Mouse (Mus musculus): Measurements from ENCODE around the gene Robo2. TPM values are rescaled to one million over a fixed set of nuclear protein-coding genes. Genes with fewer than 3 reads are reported as not detected.

The Robo2 gene
- polyA plus RNA-seq, 1 experiment = not detected

DNA sequence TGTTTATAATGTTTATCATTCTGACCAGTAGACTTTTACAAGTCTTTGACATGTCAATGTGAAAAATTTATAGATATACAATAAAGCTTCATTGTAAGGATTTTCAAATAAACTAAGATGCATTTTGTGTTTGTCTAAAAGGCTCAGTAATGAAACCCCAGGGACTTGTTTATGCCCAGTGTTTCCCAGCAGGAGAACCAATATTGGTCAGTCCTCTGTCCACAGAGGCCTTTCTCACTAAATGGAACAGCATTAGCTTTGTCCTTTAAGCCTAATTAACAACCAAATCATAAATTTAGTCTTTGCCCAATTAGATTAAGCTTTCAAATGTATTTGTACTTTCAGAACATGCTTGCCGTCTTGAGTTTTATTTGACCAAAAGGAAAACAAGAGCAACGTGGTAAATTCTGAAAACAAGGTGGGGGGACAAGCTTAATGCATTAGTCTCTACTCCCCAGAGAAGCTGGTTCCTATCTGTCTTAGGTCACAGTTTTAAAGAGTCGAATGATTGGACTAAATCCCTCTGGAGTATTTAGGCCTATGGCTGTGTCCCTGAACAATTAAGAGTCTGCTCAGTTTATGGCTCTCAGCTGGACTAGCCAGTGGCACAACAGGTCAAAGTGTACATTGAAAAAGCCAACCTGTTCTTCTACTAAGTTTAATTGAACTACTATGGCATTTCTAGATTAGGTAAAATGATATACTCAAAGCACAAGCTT lies 134.6 kb downstream of the Robo2 start:
- Histone ChIP-seq H3K4me3 (ENCODE audit: insufficient read depth, low read length) (no peak overlapping the region), H3K27ac (ENCODE audit: insufficient read depth, low read depth, low read length) (no peak overlapping the region), H3K4me1 (ENCODE audit: control insufficient read depth, insufficient read depth, low read length) (no peaks in the 10 kb centered on the region)
- TF ChIP-seq POLR2A (IDR thresholded peaks at IDR 0.05; ENCODE audit: borderline replicate concordance, low read depth, low read length) (no peak), CTCF (IDR thresholded peaks at IDR 0.05; ENCODE audit: low read depth, low read length) (no peak)

DNA sequence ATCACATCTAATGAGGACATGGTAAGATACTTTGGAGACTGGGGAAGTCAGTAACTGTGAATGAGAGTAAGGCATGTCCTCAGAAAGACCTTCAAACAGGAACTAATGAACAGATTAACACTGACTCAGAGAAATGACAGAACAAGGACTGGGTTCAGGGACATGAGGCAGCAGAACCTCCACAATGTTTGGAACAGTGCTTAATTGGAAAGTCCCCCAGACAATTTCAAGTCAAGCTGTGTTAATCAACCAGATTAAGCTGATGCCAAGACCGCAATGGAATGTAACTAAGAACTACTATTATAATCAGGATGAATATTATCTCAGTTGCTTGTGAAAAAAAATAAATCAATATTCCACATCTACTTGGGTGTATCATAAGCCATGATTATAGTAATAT lies 137.0 kb downstream of the Robo2 start:
- no peak for TF ChIP-seq POLR2A (IDR thresholded peaks at IDR 0.05; ENCODE audit: borderline replicate concordance, low read depth, low read length)
- no peak for TF ChIP-seq CTCF (IDR thresholded peaks at IDR 0.05; ENCODE audit: low read depth, low read length)
- H3K27ac ChIP-seq (ENCODE audit: insufficient read depth, low read depth, low read length) = no peak overlapping the region
- no peaks in the 10 kb centered on the region for H3K4me1 ChIP-seq (ENCODE audit: control insufficient read depth, insufficient read depth, low read length)
- no peak overlapping the region for H3K4me3 ChIP-seq (ENCODE audit: insufficient read depth, low read length)

DNA sequence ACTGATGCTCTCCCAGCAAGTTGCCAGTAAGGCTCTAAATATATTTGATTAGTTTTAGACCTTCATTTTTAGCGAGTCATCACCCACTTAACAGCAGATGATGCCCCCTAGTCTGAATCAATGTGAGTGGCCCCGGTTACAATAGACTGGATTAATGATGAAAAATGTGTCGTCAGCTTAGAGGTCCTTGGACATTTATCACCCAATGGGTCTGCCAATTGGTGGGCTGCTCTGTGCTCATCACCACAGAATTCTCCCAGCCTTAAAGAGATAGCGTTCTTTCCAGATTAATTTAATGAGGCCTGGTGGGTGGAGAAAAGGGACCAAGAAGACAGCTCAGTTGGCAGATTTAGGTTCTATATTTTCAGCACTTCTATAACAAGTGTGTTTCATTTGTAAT lies 138.6 kb downstream of the Robo2 start:
- no peak overlapping the region for H3K27ac ChIP-seq (ENCODE audit: insufficient read depth, low read depth, low read length)
- no peak for TF ChIP-seq CTCF (IDR thresholded peaks at IDR 0.05; ENCODE audit: low read depth, low read length)
- no peak for TF ChIP-seq POLR2A (IDR thresholded peaks at IDR 0.05; ENCODE audit: borderline replicate concordance, low read depth, low read length)
- H3K4me3 ChIP-seq (ENCODE audit: insufficient read depth, low read length) = no peak overlapping the region
- H3K4me1 ChIP-seq (ENCODE audit: control insufficient read depth, insufficient read depth, low read length) = no peaks in the 10 kb centered on the region

DNA sequence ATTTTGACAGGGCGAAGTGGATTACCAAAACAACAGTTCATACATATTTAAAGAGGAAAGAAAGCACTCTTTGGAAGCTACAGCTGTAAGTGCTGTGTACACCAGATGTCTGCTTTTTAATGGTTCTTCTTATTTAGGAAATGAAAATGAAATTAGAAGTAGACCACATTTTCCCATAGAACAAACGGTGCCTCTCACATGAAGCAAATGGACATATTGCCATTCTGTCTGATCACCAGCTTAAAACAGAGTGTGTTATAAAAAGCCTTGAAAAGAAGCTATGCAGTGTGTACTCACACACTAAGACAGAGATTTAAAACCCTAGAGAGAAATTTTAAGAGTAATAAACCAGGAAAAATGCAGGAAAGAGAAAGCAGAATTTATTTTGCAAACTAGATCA lies 153.4 kb downstream of the Robo2 start:
- H3K4me3 ChIP-seq (ENCODE audit: insufficient read depth, low read length) = no peak overlapping the region
- H3K27ac ChIP-seq (ENCODE audit: insufficient read depth, low read depth, low read length) = no peak overlapping the region
- H3K4me1 ChIP-seq (ENCODE audit: control insufficient read depth, insufficient read depth, low read length) = no peaks in the 10 kb centered on the region
- TF ChIP-seq CTCF (IDR thresholded peaks at IDR 0.05; ENCODE audit: low read depth, low read length) = no peak
- TF ChIP-seq POLR2A (IDR thresholded peaks at IDR 0.05; ENCODE audit: borderline replicate concordance, low read depth, low read length) = no peak

DNA sequence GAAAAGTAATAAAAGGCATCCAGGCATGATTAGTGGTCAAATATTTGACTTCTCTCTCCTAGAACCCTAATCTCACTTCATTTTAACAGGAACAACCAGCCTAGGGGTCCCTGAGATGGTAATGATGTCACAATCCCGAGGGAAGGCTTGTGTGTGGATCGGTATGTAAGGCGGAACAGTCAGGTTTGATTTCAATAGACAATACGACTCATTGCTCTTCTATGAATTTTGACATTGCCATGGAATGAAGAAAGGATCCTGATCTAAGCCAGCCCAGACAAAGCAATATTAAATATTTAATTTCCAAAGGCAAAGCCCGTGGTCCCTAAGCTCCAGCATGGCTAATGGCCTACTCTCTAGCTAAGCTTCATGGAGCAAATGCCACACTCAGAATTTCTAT lies 167.2 kb downstream of the Robo2 start:
- no peaks in the 10 kb centered on the region for H3K4me1 ChIP-seq (ENCODE audit: control insufficient read depth, insufficient read depth, low read length)
- TF ChIP-seq POLR2A (IDR thresholded peaks at IDR 0.05; ENCODE audit: borderline replicate concordance, low read depth, low read length) (no peak), CTCF (IDR thresholded peaks at IDR 0.05; ENCODE audit: low read depth, low read length) (no peak)
- H3K4me3 ChIP-seq (ENCODE audit: insufficient read depth, low read length) = no peak overlapping the region
- no peak overlapping the region for H3K27ac ChIP-seq (ENCODE audit: insufficient read depth, low read depth, low read length)

DNA sequence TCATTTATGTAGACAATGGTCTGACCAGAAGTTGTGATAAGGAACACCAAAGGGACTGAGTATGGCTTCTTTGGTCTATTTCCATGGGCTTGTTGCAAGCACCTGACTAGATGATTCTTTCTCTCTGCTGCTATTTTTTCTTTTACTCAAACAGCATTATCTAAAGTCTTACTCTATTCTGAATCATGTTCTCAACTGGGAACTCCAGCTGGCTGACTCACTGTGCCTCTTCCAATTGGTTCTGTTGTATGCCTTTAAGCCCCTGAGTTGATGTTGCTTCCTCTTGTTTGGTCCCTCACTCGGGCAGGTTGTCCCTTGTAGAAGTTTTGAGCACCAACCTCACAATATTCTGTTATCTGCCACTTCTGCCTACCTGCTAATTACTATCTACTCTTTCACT lies 170.1 kb downstream of the Robo2 start:
- TF ChIP-seq POLR2A (IDR thresholded peaks at IDR 0.05; ENCODE audit: borderline replicate concordance, low read depth, low read length) (no peak), CTCF (IDR thresholded peaks at IDR 0.05; ENCODE audit: low read depth, low read length) (no peak)
- no peaks in the 10 kb centered on the region for H3K4me1 ChIP-seq (ENCODE audit: control insufficient read depth, insufficient read depth, low read length)
- H3K27ac ChIP-seq (ENCODE audit: insufficient read depth, low read depth, low read length) = no peak overlapping the region
- H3K4me3 ChIP-seq (ENCODE audit: insufficient read depth, low read length) = no peak overlapping the region

DNA sequence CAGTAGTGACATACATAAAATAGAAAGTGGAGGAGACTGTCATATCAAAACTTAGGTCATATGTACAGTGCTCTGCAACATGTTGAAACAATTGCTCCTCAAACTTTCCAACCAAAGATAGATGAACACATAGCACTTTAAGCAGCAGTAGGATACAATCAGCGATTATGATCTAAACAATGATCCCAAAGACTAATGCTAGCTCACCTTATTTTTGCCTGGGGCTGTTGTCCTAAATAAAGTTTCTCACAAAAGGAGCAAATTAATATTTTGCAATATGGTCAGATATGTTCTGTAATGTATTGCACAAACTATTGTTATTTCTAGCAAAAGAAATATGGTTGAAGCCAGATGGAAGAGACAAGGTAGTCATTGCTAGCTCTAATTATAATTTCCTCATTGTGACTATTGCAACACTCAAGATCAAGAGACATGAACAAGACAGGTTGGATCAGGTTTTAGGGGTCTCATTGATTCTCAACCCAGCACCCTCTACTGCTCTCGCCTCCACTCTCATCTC lies 174.2 kb downstream of the Robo2 start:
- H3K4me3 ChIP-seq (ENCODE audit: insufficient read depth, low read length) = no peak overlapping the region
- H3K27ac ChIP-seq (ENCODE audit: insufficient read depth, low read depth, low read length) = no peak overlapping the region
- no peaks in the 10 kb centered on the region for H3K4me1 ChIP-seq (ENCODE audit: control insufficient read depth, insufficient read depth, low read length)
- no peak for TF ChIP-seq POLR2A (IDR thresholded peaks at IDR 0.05; ENCODE audit: borderline replicate concordance, low read depth, low read length)
- no peak for TF ChIP-seq CTCF (IDR thresholded peaks at IDR 0.05; ENCODE audit: low read depth, low read length)

DNA sequence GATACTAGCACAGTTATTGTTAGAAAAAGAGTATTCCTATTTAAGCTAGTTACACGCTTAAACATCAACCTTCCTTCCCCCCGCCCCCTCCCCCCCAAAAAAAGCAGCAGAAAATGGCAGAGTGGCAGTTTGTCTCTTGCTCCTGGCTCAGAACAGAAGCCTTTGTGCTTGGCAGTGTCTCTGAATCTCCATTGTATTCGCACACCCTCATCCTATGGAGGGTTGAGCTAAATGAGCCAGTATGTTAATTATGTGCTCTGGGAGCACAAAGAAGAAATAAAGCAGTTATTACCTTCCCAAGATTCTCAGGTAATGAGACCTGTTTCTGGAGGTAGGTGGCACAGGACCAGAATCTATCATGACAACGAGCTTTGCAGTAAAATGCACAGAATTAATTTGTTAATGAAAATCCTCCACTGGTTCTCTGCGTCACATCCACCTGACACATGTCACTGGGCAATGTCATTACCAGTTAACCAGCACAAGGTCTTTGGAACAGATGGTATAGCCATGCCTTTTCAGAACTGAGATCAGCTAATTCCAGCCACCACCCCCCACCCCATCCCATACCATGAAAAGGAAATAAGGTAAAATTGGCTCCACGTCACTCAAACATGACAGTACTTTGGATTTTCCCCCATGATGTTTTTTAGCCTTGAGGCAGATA lies 177.1 kb downstream of the Robo2 start:
- TF ChIP-seq CTCF (IDR thresholded peaks at IDR 0.05; ENCODE audit: low read depth, low read length) (no peak), POLR2A (IDR thresholded peaks at IDR 0.05; ENCODE audit: borderline replicate concordance, low read depth, low read length) (no peak)
- no peak overlapping the region for H3K27ac ChIP-seq (ENCODE audit: insufficient read depth, low read depth, low read length)

DNA sequence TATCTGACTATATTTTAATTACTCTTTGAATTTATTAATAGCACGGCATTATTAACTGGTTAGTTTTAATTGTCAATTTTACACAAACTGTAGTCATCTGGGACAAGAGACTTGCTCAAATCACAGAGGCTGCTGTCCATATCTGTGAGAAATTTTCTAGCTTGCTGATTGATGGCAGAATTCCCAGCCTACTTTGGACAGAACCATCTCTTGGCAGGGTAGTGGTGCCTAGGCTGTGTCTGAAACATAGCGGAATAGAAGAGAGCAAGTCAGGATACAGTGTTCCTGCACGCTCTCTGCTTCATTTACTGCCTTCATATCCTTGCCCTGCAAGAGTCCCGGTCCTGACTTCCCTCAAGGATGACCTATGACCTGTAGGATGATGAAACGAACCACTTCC lies 178.0 kb downstream of the Robo2 start:
- H3K4me1 ChIP-seq (ENCODE audit: control insufficient read depth, insufficient read depth, low read length) = no peaks in the 10 kb centered on the region
- no peak overlapping the region for H3K4me3 ChIP-seq (ENCODE audit: insufficient read depth, low read length)
- TF ChIP-seq POLR2A (IDR thresholded peaks at IDR 0.05; ENCODE audit: borderline replicate concordance, low read depth, low read length) (no peak), CTCF (IDR thresholded peaks at IDR 0.05; ENCODE audit: low read depth, low read length) (no peak)
- no peak overlapping the region for H3K27ac ChIP-seq (ENCODE audit: insufficient read depth, low read depth, low read length)

More for the DNA sequence above, 177.1 kb downstream of the Robo2 start:
- Histone ChIP-seq H3K4me1 (ENCODE audit: control insufficient read depth, insufficient read depth, low read length) (no peaks in the 10 kb centered on the region), H3K4me3 (ENCODE audit: insufficient read depth, low read length) (no peak overlapping the region)

DNA sequence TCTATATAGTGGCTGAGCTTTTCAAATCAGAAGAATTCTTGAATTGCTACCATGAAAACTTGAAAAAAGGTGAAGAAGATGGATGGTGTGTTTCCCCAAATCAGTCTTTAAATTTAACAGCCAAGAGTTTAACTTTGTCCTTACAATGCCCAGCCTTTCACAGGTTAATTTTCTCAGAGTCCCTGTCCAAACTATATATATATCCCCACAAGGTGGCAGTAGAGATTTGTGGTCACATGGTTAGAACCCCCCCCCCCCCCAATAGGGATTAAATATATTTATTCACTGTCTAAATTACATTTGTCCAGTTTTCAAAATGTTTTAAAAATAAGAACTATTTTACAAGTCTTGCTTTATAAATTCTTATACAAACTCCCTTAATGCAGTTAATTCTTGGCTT lies 184.3 kb downstream of the Robo2 start:
- Histone ChIP-seq H3K4me3 (ENCODE audit: insufficient read depth, low read length) (no peak overlapping the region), H3K27ac (ENCODE audit: insufficient read depth, low read depth, low read length) (no peak overlapping the region), H3K4me1 (ENCODE audit: control insufficient read depth, insufficient read depth, low read length) (no peaks in the 10 kb centered on the region)
- TF ChIP-seq CTCF (IDR thresholded peaks at IDR 0.05; ENCODE audit: low read depth, low read length) (no peak), POLR2A (IDR thresholded peaks at IDR 0.05; ENCODE audit: borderline replicate concordance, low read depth, low read length) (no peak)
